Mouse (Mus musculus): ENCODE data around the gene Ergic1. TPM values are rescaled to one million over a fixed set of nuclear protein-coding genes. Genes with fewer than 3 reads are reported as not detected.

The Ergic1 gene
- polyA plus RNA-seq, 1 experiment from 2014 or later, result 39.0 TPM

- WGBS (ENCODE audit: insufficient replicate concordance), result 34% methylated on average over 21 of the region's 21 CpGs
- Histone ChIP-seq H3K4me1 (ENCODE audit: control insufficient read depth, low read depth, low read length) (peaks cover 11% of the 10 kb centered on the region), H3K27me3 (ENCODE audit: control insufficient read depth, insufficient read depth, low read depth, low read length) (no peaks in the 10 kb centered on the region), H3K4me3 (ENCODE audit: low read depth, low read length) (no peak overlapping the region), H3K36me3 (ENCODE audit: control insufficient read depth, insufficient read depth) (no peaks in the 10 kb centered on the region), H3K27ac (ENCODE audit: low read length) (no peak overlapping the region), H3K9me3 (replicated peaks; ENCODE audit: control insufficient read depth, low read length) (no peaks in the 10 kb centered on the region), H3K4me2 (ENCODE audit: low read depth, low read length) (no peak overlapping the region), H3K9ac (ENCODE audit: low read depth, low read length) (no peak overlapping the region)
- ATAC-seq (ENCODE audit: low read depth), result no peak
These were observed 97.7 kb downstream of the Ergic1 start for GRCm38 (mm10) chr17:26658854-26659572.

GRCm38 (mm10) chr17:26659573-26659915 is 98.3 kb downstream of the Ergic1 start:
- no peak for ATAC-seq (ENCODE audit: low read depth)
- WGBS (ENCODE audit: insufficient replicate concordance), result 64% methylated on average over 3 of the region's 3 CpGs
- Histone ChIP-seq H3K4me2 (ENCODE audit: low read depth, low read length) (no peak overlapping the region), H3K9me3 (replicated peaks; ENCODE audit: control insufficient read depth, low read length) (no peaks in the 10 kb centered on the region), H3K9ac (ENCODE audit: low read depth, low read length) (no peak overlapping the region), H3K4me3 (ENCODE audit: low read depth, low read length) (no peak overlapping the region), H3K27me3 (ENCODE audit: control insufficient read depth, insufficient read depth, low read depth, low read length) (no peaks in the 10 kb centered on the region), H3K36me3 (ENCODE audit: control insufficient read depth, insufficient read depth) (no peaks in the 10 kb centered on the region), H3K27ac (ENCODE audit: low read length) (no peak overlapping the region), H3K4me1 (ENCODE audit: control insufficient read depth, low read depth, low read length) (peaks cover 11% of the 10 kb centered on the region)

- Histone ChIP-seq H3K4me2 (ENCODE audit: low read depth, low read length) (no peak overlapping the region), H3K27me3 (ENCODE audit: control insufficient read depth, insufficient read depth, low read depth, low read length) (no peaks in the 10 kb centered on the region), H3K27ac (ENCODE audit: low read length) (no peak overlapping the region), H3K4me3 (ENCODE audit: low read depth, low read length) (no peak overlapping the region), H3K9ac (ENCODE audit: low read depth, low read length) (no peak overlapping the region), H3K36me3 (ENCODE audit: control insufficient read depth, insufficient read depth) (no peaks in the 10 kb centered on the region), H3K9me3 (replicated peaks; ENCODE audit: control insufficient read depth, low read length) (no peaks in the 10 kb centered on the region), H3K4me1 (ENCODE audit: control insufficient read depth, low read depth, low read length) (peaks cover 11% of the 10 kb centered on the region)
- ATAC-seq (ENCODE audit: low read depth), result peak; percentile 27; the same call in 1 of the 2 replicates
- WGBS (ENCODE audit: insufficient replicate concordance), result 27% methylated on average over 20 of the region's 21 CpGs
These were observed 99.1 kb downstream of the Ergic1 start for GRCm38 (mm10) chr17:26660192-26660912.

GRCm38 (mm10) chr17:26662204-26662603 is 100.9 kb downstream of the Ergic1 start:
- 52% methylated on average over 5 of the region's 5 CpGs for WGBS (ENCODE audit: insufficient replicate concordance)
- H3K9me3 ChIP-seq (replicated peaks; ENCODE audit: control insufficient read depth, low read length), result no peaks in the 10 kb centered on the region
- ATAC-seq (ENCODE audit: low read depth), result no peak
- H3K4me1 ChIP-seq (ENCODE audit: control insufficient read depth, low read depth, low read length), result peaks cover 11% of the 10 kb centered on the region
- no peak overlapping the region for H3K4me2 ChIP-seq (ENCODE audit: low read depth, low read length)
- no peaks in the 10 kb centered on the region for H3K36me3 ChIP-seq (ENCODE audit: control insufficient read depth, insufficient read depth)
- no peak overlapping the region for H3K9ac ChIP-seq (ENCODE audit: low read depth, low read length)
- no peaks in the 10 kb centered on the region for H3K27me3 ChIP-seq (ENCODE audit: control insufficient read depth, insufficient read depth, low read depth, low read length)
- no peak overlapping the region for H3K4me3 ChIP-seq (ENCODE audit: low read depth, low read length)
- no peak overlapping the region for H3K27ac ChIP-seq (ENCODE audit: low read length)

GRCm38 (mm10) chr17:26662978-26663683 is 101.8 kb downstream of the Ergic1 start, which contains the start of gene Atp6v0e:
Atp6v0e (plus strand) TSS chr17:26663231.
- peak; percentile 80 for ATAC-seq (ENCODE audit: low read depth)
- 2% methylated on average over 28 of the region's 28 CpGs for WGBS (ENCODE audit: insufficient replicate concordance)
- Histone ChIP-seq H3K27me3 (ENCODE audit: control insufficient read depth, insufficient read depth, low read depth, low read length) (no peaks in the 10 kb centered on the region), H3K4me3 (ENCODE audit: low read depth, low read length) (peak within 1 kb of the TSS; percentile 66), H3K9ac (ENCODE audit: low read depth, low read length) (peak within 1 kb of the TSS; percentile 58), H3K4me1 (ENCODE audit: control insufficient read depth, low read depth, low read length) (peaks cover 11% of the 10 kb centered on the region), H3K36me3 (ENCODE audit: control insufficient read depth, insufficient read depth) (no peaks in the 10 kb centered on the region), H3K4me2 (ENCODE audit: low read depth, low read length) (peak within 1 kb of the TSS; percentile 80), H3K9me3 (replicated peaks; ENCODE audit: control insufficient read depth, low read length) (no peaks in the 10 kb centered on the region), H3K27ac (ENCODE audit: low read length) (peak within 1 kb of the TSS; percentile 25; the same call in 1 of the 2 replicates)

GRCm38 (mm10) chr17:26665600-26665999 is 104.3 kb downstream of the Ergic1 start:
- Histone ChIP-seq H3K4me2 (ENCODE audit: low read depth, low read length) (no peak overlapping the region), H3K9ac (ENCODE audit: low read depth, low read length) (no peak overlapping the region), H3K4me1 (ENCODE audit: control insufficient read depth, low read depth, low read length) (peaks cover 11% of the 10 kb centered on the region), H3K36me3 (ENCODE audit: control insufficient read depth, insufficient read depth) (no peaks in the 10 kb centered on the region), H3K27ac (ENCODE audit: low read length) (no peak overlapping the region), H3K27me3 (ENCODE audit: control insufficient read depth, insufficient read depth, low read depth, low read length) (no peaks in the 10 kb centered on the region), H3K4me3 (ENCODE audit: low read depth, low read length) (no peak overlapping the region), H3K9me3 (replicated peaks; ENCODE audit: control insufficient read depth, low read length) (no peaks in the 10 kb centered on the region)
- WGBS (ENCODE audit: insufficient replicate concordance), result 64% methylated on average over 4 of the region's 4 CpGs
- ATAC-seq (ENCODE audit: low read depth), result no peak

GRCm38 (mm10) chr17:26671268-26671667 is 110.0 kb downstream of the Ergic1 start:
- H3K27ac ChIP-seq (ENCODE audit: low read length), result no peak overlapping the region
- WGBS (ENCODE audit: insufficient replicate concordance), result 40% methylated on average over 4 of the region's 4 CpGs
- H3K36me3 ChIP-seq (ENCODE audit: control insufficient read depth, insufficient read depth), result no peaks in the 10 kb centered on the region
- ATAC-seq (ENCODE audit: low read depth), result no peak
- H3K4me2 ChIP-seq (ENCODE audit: low read depth, low read length), result no peak overlapping the region
- peaks cover 3% of the 10 kb centered on the region; the same call in 1 of the 2 replicates for H3K4me1 ChIP-seq (ENCODE audit: control insufficient read depth, low read depth, low read length)
- no peaks in the 10 kb centered on the region; the same call in 1 of the 2 replicates for H3K27me3 ChIP-seq (ENCODE audit: control insufficient read depth, insufficient read depth, low read depth, low read length)
- H3K9ac ChIP-seq (ENCODE audit: low read depth, low read length), result no peak overlapping the region
- no peaks in the 10 kb centered on the region for H3K9me3 ChIP-seq (replicated peaks; ENCODE audit: control insufficient read depth, low read length)
- H3K4me3 ChIP-seq (ENCODE audit: low read depth, low read length), result no peak overlapping the region

- ATAC-seq (ENCODE audit: low read depth), result no peak
- H3K9ac ChIP-seq (ENCODE audit: low read depth, low read length), result no peak overlapping the region
These were observed 114.6 kb downstream of the Ergic1 start for GRCm38 (mm10) chr17:26675845-26676244.

More at GRCm38 (mm10) chr17:26675845-26676244, 114.6 kb downstream of the Ergic1 start:
- no peaks in the 10 kb centered on the region; the same call in 1 of the 2 replicates for H3K27me3 ChIP-seq (ENCODE audit: control insufficient read depth, insufficient read depth, low read depth, low read length)
- peaks cover 32% of the 10 kb centered on the region for H3K4me1 ChIP-seq (ENCODE audit: control insufficient read depth, low read depth, low read length)
- no peaks in the 10 kb centered on the region for H3K36me3 ChIP-seq (ENCODE audit: control insufficient read depth, insufficient read depth)
- no peaks in the 10 kb centered on the region for H3K9me3 ChIP-seq (replicated peaks; ENCODE audit: control insufficient read depth, low read length)
- 18% methylated on average over 7 of the region's 7 CpGs for WGBS (ENCODE audit: insufficient replicate concordance)
- peak overlapping the region; percentile 94 for H3K4me3 ChIP-seq (ENCODE audit: low read depth, low read length)
- 0 out of 2 replicates have a peak overlapping the region, but pooled peaks have one; percentile 37 for H3K27ac ChIP-seq (ENCODE audit: low read length)
- H3K4me2 ChIP-seq (ENCODE audit: low read depth, low read length), result peak overlapping the region; percentile 84

All from liver, embryonic 16.5 days (tissue).